Mouse (Mus musculus) myocyte (in vitro differentiated cells): ENCODE results near the gene Ntrk2.

Experiments used
- E2F4 ChIP-seq: IDR thresholded peaks from one replicate; pipeline ENCODE4 v1.6.1; 2011; ENCODE audit warnings: mild to moderate bottlenecking, control low read depth, moderate library complexity; ENCODE audit not compliant: insufficient read depth
- MYOD1 ChIP-seq, 3 experiments: IDR thresholded peaks; one replicate each; pipeline ENCODE4 v1.6.1; 2011; ENCODE audit warnings: control low read depth in 2 of 3, low read depth in 2 of 3, mild to moderate bottlenecking in 2 of 3, moderate library complexity in 1 of 3; ENCODE audit not compliant: insufficient read length in 2 of 3, control insufficient read depth in 1 of 3
- POLR2A ChIP-seq: IDR thresholded peaks from one replicate; pipeline ENCODE4 v1.6.1; 2011; ENCODE audit warnings: low read depth, mild to moderate bottlenecking, control low read depth, moderate library complexity; ENCODE audit not compliant: insufficient read length
- TCF12 ChIP-seq: IDR thresholded peaks from one replicate; pipeline ENCODE4 v1.6.1; 2011; ENCODE audit warnings: mild to moderate bottlenecking, control low read depth; ENCODE audit not compliant: poor library complexity, insufficient read depth, severe bottlenecking

- TF ChIP-seq TCF12 (no peak), MYOD1 (IDR thresholded peaks at IDR 0.05; ENCODE audit: control insufficient read depth in 1 of 3, insufficient read length in 2 of 3, low read depth in 2 of 3) (no peak), E2F4 (no peak), POLR2A (no peak)
These were observed 110.0 kb downstream of the Ntrk2 start for GRCm38 (mm10) chr13:58916348-58916747.
